Mouse (Mus musculus): ENCODE results near the gene Kalrn.

- TF ChIP-seq CTCF (conservative IDR thresholded peaks at IDR 0.05; ENCODE audit: low read length) (no peak), POU5F1 (IDR thresholded peaks at IDR 0.05; ENCODE audit: borderline replicate concordance, low read length) (no peak), NANOG (IDR thresholded peaks at IDR 0.05; ENCODE audit: borderline replicate concordance, low read length) (no peak)
Observed at GRCm38 (mm10) chr16:34310363-34310762, 263.0 kb downstream of the Kalrn start.

All from E14TG2a.4 (cell line).